Mouse (Mus musculus): ENCODE results near the gene Mmp27. TPM values are rescaled to one million over a fixed set of nuclear protein-coding genes. Genes with fewer than 3 reads are reported as not detected.

Mmp27 gene
- total and polyA plus RNA-seq, 3 experiments = 0.08 to 9.2 (median 0.21) TPM

GRCm38 (mm10) chr9:7602982-7603742 is 32.0 kb downstream of the Mmp27 start:
- peak; percentile 60 for DNase-seq

DNA sequence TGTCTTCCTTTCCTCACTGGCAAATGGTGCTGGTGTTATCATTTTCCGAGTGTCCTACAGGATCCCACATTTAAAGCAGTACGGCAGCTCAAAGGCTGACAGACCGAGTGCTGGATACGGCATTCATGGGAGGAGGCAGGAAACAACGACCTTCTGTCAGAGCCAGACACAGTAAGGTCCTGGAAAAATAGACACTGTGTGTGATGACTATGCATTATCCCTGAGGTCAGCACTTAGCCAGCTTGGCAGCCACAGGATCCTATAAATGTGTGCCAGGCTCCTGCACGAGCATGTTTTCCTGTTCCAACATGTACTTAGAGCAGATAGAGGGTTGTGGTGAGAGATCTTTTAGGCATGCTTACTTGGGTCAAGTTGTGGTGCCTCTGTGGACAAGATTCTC is 32.8 kb downstream of the Mmp27 start:
- no peak for DNase-seq

DNA sequence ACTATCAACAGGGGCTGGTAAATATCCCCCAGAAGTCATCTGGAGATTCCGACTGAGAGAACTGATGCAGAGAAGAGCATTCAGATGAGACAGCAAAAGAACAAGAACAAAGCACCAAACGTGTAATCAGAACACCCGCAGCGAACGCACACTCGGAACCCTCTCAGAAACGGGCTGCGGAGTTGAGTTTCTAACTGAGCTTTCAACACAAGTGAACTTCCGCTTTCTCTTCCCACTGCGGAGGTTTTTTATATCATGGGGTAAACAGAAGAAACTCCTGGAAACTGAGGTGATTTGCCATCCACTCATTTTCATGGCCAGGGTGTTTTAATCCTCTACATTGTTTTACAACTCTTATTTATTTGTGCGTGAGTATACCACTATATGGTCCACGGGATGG is 34.4 kb downstream of the Mmp27 start:
- DNase-seq = no peak

- DNase-seq = no peak
Measured at GRCm38 (mm10) chr9:7622582-7622981, 51.4 kb downstream of the Mmp27 start.

GRCm38 (mm10) chr9:7627931-7628330 is 56.7 kb downstream of the Mmp27 start, which contains the start of gene Mmp20:
Gene Mmp20 (plus strand): TSS chr9:7628231.
- no peak for DNase-seq

Other genes with a start within 250 kb of the Mmp27 start
- 10 to 100 TPM in 1 of 2 experiments, 1 to 10 TPM in 1; 4.5 to 16.2 TPM for gene Mmp12, start 227.0 kb upstream of the Mmp27 start, total RNA-seq (2021)
- gene Mmp12, start 227.0 kb upstream of the Mmp27 start, polyA plus RNA-seq (2012; rRNA removed) = 0.75 and 1.2 TPM in 2 replicates
- gene Mmp1b, start 183.3 kb upstream of the Mmp27 start, total RNA-seq (2021) = not detected
- not detected in 2 replicates for gene Mmp1b, start 183.3 kb upstream of the Mmp27 start, polyA plus RNA-seq (2012; rRNA removed)
- gene Mmp3, start 125.6 kb upstream of the Mmp27 start, total RNA-seq (2021) = not detected
- gene Mmp3, start 125.6 kb upstream of the Mmp27 start, polyA plus RNA-seq (2012; rRNA removed) = 0.15 TPM in 1 of 2 replicates, not detected in the other
- gene Mmp10, start 69.0 kb upstream of the Mmp27 start, total RNA-seq (2021) = not detected
- not detected in 2 replicates for gene Mmp10, start 69.0 kb upstream of the Mmp27 start, polyA plus RNA-seq (2012; rRNA removed)
- gene Mmp8, start 12.9 kb upstream of the Mmp27 start, total RNA-seq (2021) = under 1 TPM in 1 of 2 experiments, not detected in 1; 0.78 TPM
- gene Mmp8, start 12.9 kb upstream of the Mmp27 start, polyA plus RNA-seq (2012; rRNA removed) = not detected in 2 replicates
- gene Mmp20, start 56.8 kb downstream of the Mmp27 start, total RNA-seq (2021) = not detected
- not detected in 2 replicates for gene Mmp20, start 56.8 kb downstream of the Mmp27 start, polyA plus RNA-seq (2012; rRNA removed)
- gene Mmp7, start 120.7 kb downstream of the Mmp27 start, total RNA-seq (2021) = not detected
- gene Mmp7, start 120.7 kb downstream of the Mmp27 start, polyA plus RNA-seq (2012; rRNA removed) = not detected in 2 replicates
- 100 to 1,000 TPM; 188 to 194 TPM for gene Tmem123, start 192.6 kb downstream of the Mmp27 start, total RNA-seq (2021)
- 84.6 and 132 TPM in 2 replicates for gene Tmem123, start 192.6 kb downstream of the Mmp27 start, polyA plus RNA-seq (2012; rRNA removed)

All from adrenal gland, adult 2 months (tissue).